Mouse (Mus musculus): ENCODE results near the gene Dbnl. TPM values are rescaled to one million over a fixed set of nuclear protein-coding genes. Genes with fewer than 3 reads are reported as not detected.
A peak's percentile ranks its signal among the peaks of the same experiment; 100 is the strongest.
"Not testable (repeated sequence)": the region's sequence is repeated elsewhere in the genome, so short reads cannot be mapped to it uniquely, and the experiment has no call there.

The Dbnl gene
- total and polyA plus RNA-seq, 3 experiments: 36.4 to 155 (median 107) TPM

GRCm38 (mm10) chr11:5804174-5804573 lies 15.9 kb downstream of the Dbnl start:
- Histone ChIP-seq H3K27me3 (ENCODE audit: insufficient read depth, low read length) (no peaks in the 10 kb centered on the region), H3K4me3 (ENCODE audit: low read depth, low read length) (no peak overlapping the region), H3K9me3 (replicated peaks) (no peaks in the 10 kb centered on the region), H3K36me3 (replicated peaks) (peaks cover 31% of the 10 kb centered on the region), H3K4me1 (ENCODE audit: insufficient read depth, low read depth, low read length) (peaks cover 50% of the 10 kb centered on the region)
- ATAC-seq (ENCODE audit: extremely low read depth, insufficient number of reproducible peaks, low FRiP score, poor library complexity, severe bottlenecking) (no peak), DNase-seq (ENCODE audit: low spot score) (no peak)
- TF ChIP-seq TAL1 (conservative IDR thresholded peaks at IDR 0.05; ENCODE audit: low read depth, low read length) (no peak), GATA2 (IDR thresholded peaks at IDR 0.05; ENCODE audit: borderline replicate concordance, low read depth, low read length) (no peak), CTCF (IDR thresholded peaks at IDR 0.05; ENCODE audit: low read depth, low read length) (no peak), GATA1 (IDR thresholded peaks at IDR 0.05; ENCODE audit: borderline replicate concordance, low read length) (no peak), POLR2AphosphoS5 (IDR thresholded peaks at IDR 0.05; ENCODE audit: insufficient replicate concordance, low read depth, low read length) (no peak)

DNA sequence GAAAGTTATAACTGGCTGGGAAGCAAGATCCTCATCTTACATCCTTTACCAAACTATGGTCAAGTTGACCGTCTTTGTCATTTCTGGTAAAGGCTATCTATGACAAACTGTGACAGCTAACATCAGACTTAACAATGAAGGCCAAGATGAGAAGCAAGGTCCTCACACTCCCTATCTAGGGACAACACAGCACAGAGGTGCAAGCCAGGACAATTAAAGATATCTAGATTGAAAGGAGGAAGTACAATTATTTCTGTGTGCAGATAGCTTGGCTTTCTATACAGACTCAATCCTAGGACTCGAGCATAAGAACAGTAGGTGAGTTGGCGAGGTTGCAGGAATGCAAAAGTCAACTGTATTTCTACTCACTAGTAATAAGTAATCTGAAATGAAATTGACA lies 17.4 kb downstream of the Dbnl start:
- DNase-seq (ENCODE audit: low spot score) (no peak), ATAC-seq (ENCODE audit: extremely low read depth, insufficient number of reproducible peaks, low FRiP score, poor library complexity, severe bottlenecking) (peak; percentile 58)
- Histone ChIP-seq H3K36me3 (replicated peaks) (peaks cover 15% of the 10 kb centered on the region), H3K9me3 (replicated peaks) (no peaks in the 10 kb centered on the region), H3K4me3 (ENCODE audit: low read depth, low read length) (no peak overlapping the region), H3K4me1 (ENCODE audit: insufficient read depth, low read depth, low read length) (peaks cover 49% of the 10 kb centered on the region), H3K27me3 (ENCODE audit: insufficient read depth, low read length) (no peaks in the 10 kb centered on the region)
- TF ChIP-seq POLR2AphosphoS5 (IDR thresholded peaks at IDR 0.05; ENCODE audit: insufficient replicate concordance, low read depth, low read length) (no peak), CTCF (IDR thresholded peaks at IDR 0.05; ENCODE audit: low read depth, low read length) (no peak), GATA1 (IDR thresholded peaks at IDR 0.05; ENCODE audit: borderline replicate concordance, low read length) (no peak), GATA2 (IDR thresholded peaks at IDR 0.05; ENCODE audit: borderline replicate concordance, low read depth, low read length) (no peak), TAL1 (conservative IDR thresholded peaks at IDR 0.05; ENCODE audit: low read depth, low read length) (no peak)

DNA sequence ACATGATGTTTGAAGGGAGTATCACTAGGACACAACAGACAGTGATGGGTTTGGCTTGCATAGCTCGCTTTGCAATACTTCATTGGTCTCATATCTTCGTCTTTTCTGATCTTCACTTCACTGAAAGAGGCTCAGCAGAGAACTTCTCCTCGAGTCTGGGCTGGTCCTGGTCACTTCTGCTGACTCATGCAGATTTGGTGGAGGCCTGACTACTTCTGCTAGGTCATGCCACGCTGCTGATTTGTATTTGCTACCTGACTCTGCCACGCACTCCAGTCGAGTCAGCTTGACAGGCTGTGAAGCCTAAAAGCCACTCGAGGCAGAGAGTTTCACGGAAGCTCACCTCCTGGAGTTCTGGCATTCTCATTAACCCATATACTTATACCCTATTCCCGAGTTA lies 19.7 kb downstream of the Dbnl start:
- ATAC-seq (ENCODE audit: extremely low read depth, insufficient number of reproducible peaks, low FRiP score, poor library complexity, severe bottlenecking) (no peak; the same call in 1 of the 2 replicates), DNase-seq (ENCODE audit: low spot score) (no peak)
- Histone ChIP-seq H3K4me3 (ENCODE audit: low read depth, low read length) (no peak overlapping the region), H3K9me3 (replicated peaks) (no peaks in the 10 kb centered on the region), H3K4me1 (ENCODE audit: insufficient read depth, low read depth, low read length) (peaks cover 36% of the 10 kb centered on the region), H3K27me3 (ENCODE audit: insufficient read depth, low read length) (0 out of 2 replicates have a peak, but pooled peaks cover 2% of the 10 kb centered on the region), H3K36me3 (replicated peaks) (no peaks in the 10 kb centered on the region)
- TF ChIP-seq TAL1 (conservative IDR thresholded peaks at IDR 0.05; ENCODE audit: low read depth, low read length) (no peak), GATA1 (IDR thresholded peaks at IDR 0.05; ENCODE audit: borderline replicate concordance, low read length) (no peak), POLR2AphosphoS5 (IDR thresholded peaks at IDR 0.05; ENCODE audit: insufficient replicate concordance, low read depth, low read length) (no peak)

DNA sequence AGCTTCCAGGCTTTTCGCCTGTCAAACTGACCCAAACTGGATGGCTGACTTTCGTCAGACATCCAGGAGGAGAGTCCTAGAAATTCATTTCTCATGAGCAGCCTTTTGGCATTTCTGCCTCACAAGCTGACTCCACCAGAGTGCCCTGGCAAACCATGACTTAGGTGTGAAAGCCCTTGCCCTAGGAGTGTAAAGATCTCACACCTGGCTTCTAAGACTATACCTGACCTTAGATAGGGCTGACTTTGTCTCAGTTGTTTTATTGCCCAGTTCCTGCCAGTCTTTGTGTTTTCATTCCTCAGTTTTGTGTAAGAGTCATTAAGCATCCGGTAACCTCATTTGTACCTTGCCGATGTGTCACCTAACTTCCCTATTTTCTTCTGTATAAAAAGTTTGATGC lies 21.2 kb downstream of the Dbnl start:
- DNase-seq (ENCODE audit: low spot score); H3K36me3 ChIP-seq (replicated peaks); H3K27me3 ChIP-seq (ENCODE audit: insufficient read depth, low read length); H3K4me3 ChIP-seq (ENCODE audit: low read depth, low read length); H3K9me3 ChIP-seq (replicated peaks); ATAC-seq (ENCODE audit: extremely low read depth, insufficient number of reproducible peaks, low FRiP score, poor library complexity, severe bottlenecking): not testable (repeated sequence)
- peaks cover 22% of the 10 kb centered on the region for H3K4me1 ChIP-seq (ENCODE audit: insufficient read depth, low read depth, low read length)

GRCm38 (mm10) chr11:5813381-5813780 lies 25.1 kb downstream of the Dbnl start:
- TF ChIP-seq CTCF (IDR thresholded peaks at IDR 0.05; ENCODE audit: low read depth, low read length) (no peak), GATA2 (IDR thresholded peaks at IDR 0.05; ENCODE audit: borderline replicate concordance, low read depth, low read length) (no peak), GATA1 (IDR thresholded peaks at IDR 0.05; ENCODE audit: borderline replicate concordance, low read length) (no peak), POLR2AphosphoS5 (IDR thresholded peaks at IDR 0.05; ENCODE audit: insufficient replicate concordance, low read depth, low read length) (no peak), TAL1 (conservative IDR thresholded peaks at IDR 0.05; ENCODE audit: low read depth, low read length) (no peak)
- H3K4me1 ChIP-seq (ENCODE audit: insufficient read depth, low read depth, low read length): peaks cover 6% of the 10 kb centered on the region; the same call in 1 of the 2 replicates

DNA sequence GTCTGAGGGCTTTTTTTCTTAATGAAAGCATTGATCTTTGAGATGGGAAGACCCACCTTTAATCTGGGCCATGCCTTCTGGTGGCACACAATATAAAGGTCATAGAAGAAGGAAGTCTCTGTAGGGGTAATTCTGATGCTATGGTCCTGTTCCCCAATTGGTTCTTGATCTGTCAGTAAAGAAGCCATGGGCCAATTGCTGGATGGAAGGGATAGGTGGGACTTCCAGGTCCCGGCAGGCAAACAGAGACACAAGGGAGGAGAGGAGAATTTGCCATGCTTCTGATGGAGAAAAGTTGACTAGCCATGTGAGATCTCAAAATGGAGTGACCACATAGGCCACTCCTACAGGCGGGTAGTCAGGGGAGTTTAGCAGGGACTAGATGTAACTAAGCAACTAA lies 30.9 kb downstream of the Dbnl start:
- Histone ChIP-seq H3K4me1 (ENCODE audit: insufficient read depth, low read depth, low read length) (no peaks in the 10 kb centered on the region), H3K27me3 (ENCODE audit: insufficient read depth, low read length) (peaks cover 11% of the 10 kb centered on the region), H3K4me3 (ENCODE audit: low read depth, low read length) (no peak overlapping the region), H3K9me3 (replicated peaks) (0 out of 2 replicates have a peak, but pooled peaks cover 3% of the 10 kb centered on the region), H3K36me3 (replicated peaks) (no peaks in the 10 kb centered on the region)
- DNase-seq (ENCODE audit: low spot score) (no peak), ATAC-seq (ENCODE audit: extremely low read depth, insufficient number of reproducible peaks, low FRiP score, poor library complexity, severe bottlenecking) (no peak)
- TF ChIP-seq GATA2 (IDR thresholded peaks at IDR 0.05; ENCODE audit: borderline replicate concordance, low read depth, low read length): no peak
- TF ChIP-seq POLR2AphosphoS5 (IDR thresholded peaks at IDR 0.05; ENCODE audit: insufficient replicate concordance, low read depth, low read length): no peak

More at GRCm38 (mm10) chr11:5813381-5813780, 25.1 kb downstream of the Dbnl start:
- no peaks in the 10 kb centered on the region for H3K36me3 ChIP-seq (replicated peaks)
- 0 out of 2 replicates have a peak, but pooled peaks cover 3% of the 10 kb centered on the region for H3K9me3 ChIP-seq (replicated peaks)
- H3K4me3 ChIP-seq (ENCODE audit: low read depth, low read length): no peak overlapping the region
- DNase-seq (ENCODE audit: low spot score) (no peak), ATAC-seq (ENCODE audit: extremely low read depth, insufficient number of reproducible peaks, low FRiP score, poor library complexity, severe bottlenecking) (no peak)
- peaks cover 11% of the 10 kb centered on the region for H3K27me3 ChIP-seq (ENCODE audit: insufficient read depth, low read length)

GRCm38 (mm10) chr11:5825432-5825831 lies 37.1 kb downstream of the Dbnl start:
- Histone ChIP-seq H3K4me3 (ENCODE audit: low read depth, low read length) (no peak overlapping the region), H3K4me1 (ENCODE audit: insufficient read depth, low read depth, low read length) (peaks cover 23% of the 10 kb centered on the region), H3K9me3 (replicated peaks) (no peaks in the 10 kb centered on the region), H3K36me3 (replicated peaks) (peaks cover 36% of the 10 kb centered on the region), H3K27me3 (ENCODE audit: insufficient read depth, low read length) (no peaks in the 10 kb centered on the region)
- TF ChIP-seq GATA1 (IDR thresholded peaks at IDR 0.05; ENCODE audit: borderline replicate concordance, low read length) (no peak), GATA2 (IDR thresholded peaks at IDR 0.05; ENCODE audit: borderline replicate concordance, low read depth, low read length) (no peak), POLR2AphosphoS5 (IDR thresholded peaks at IDR 0.05; ENCODE audit: insufficient replicate concordance, low read depth, low read length) (no peak), TAL1 (conservative IDR thresholded peaks at IDR 0.05; ENCODE audit: low read depth, low read length) (no peak), CTCF (IDR thresholded peaks at IDR 0.05; ENCODE audit: low read depth, low read length) (no peak)
- ATAC-seq (ENCODE audit: extremely low read depth, insufficient number of reproducible peaks, low FRiP score, poor library complexity, severe bottlenecking) (no peak), DNase-seq (ENCODE audit: low spot score) (no peak)

Data from G1E (cell line).